Mouse (Mus musculus) heart, adult 2 months (tissue): Measurements from ENCODE around the gene Vps33b. TPM values are rescaled to one million over a fixed set of nuclear protein-coding genes. Genes with fewer than 3 reads are reported as not detected.

Source experiments
- DNase-seq, 2 experiments: peaks; one replicate each; pipeline ENCODE4 v3.0.0; 2021
- H3K27ac ChIP-seq: fragments of 200-600 bp; 2 replicates; pipeline ENCODE4 v1.8.1; 2022
- H3K27me3 ChIP-seq: fragments of 200-500 bp; 2 replicates; pipeline ENCODE4 v1.6.1; 2012; ENCODE audit warnings: mild to moderate bottlenecking, low read length, inconsistent platforms, mixed read lengths; ENCODE audit not compliant: control insufficient read depth, insufficient read depth
- H3K36me3 ChIP-seq: fragments of 200-500 bp; 2 replicates; pipeline ENCODE4 v1.6.1; 2012; ENCODE audit warnings: low read length, inconsistent platforms; ENCODE audit not compliant: control insufficient read depth, insufficient read depth
- H3K4me1 ChIP-seq: fragments of 200-500 bp; 2 replicates; pipeline ENCODE4 v1.6.1; 2011; ENCODE audit warnings: low read length; ENCODE audit not compliant: control insufficient read depth, insufficient read depth
- H3K4me3 ChIP-seq: fragments of 200-600 bp; 2 replicates; pipeline ENCODE4 v1.8.1; 2022
- H3K79me2 ChIP-seq: fragments of 200-500 bp; replicated peaks from 2 replicates; pipeline ENCODE4 v1.6.1; 2012; ENCODE audit warnings: mild to moderate bottlenecking, inconsistent platforms, low read length, moderate library complexity, mixed read lengths; ENCODE audit not compliant: control insufficient read depth, insufficient read depth
- H3K9ac ChIP-seq: fragments of 200-500 bp; 2 replicates; pipeline ENCODE4 v1.6.1; 2012; ENCODE audit warnings: low read depth, mild to moderate bottlenecking, control low read depth, inconsistent platforms, low read length, mixed read lengths
- CTCF ChIP-seq: fragments of 200-600 bp; IDR thresholded peaks from 2 replicates; pipeline ENCODE4 v1.8.1; 2022; ENCODE audit warnings: antibody characterized with exemption, mild to moderate bottlenecking, moderate library complexity
- EP300 ChIP-seq: fragments of 200-500 bp; IDR thresholded peaks from 2 replicates; pipeline ENCODE4 v1.6.1; 2011; ENCODE audit warnings: low read depth, low read length, control low read depth; ENCODE audit not compliant: insufficient read depth
- POLR2A ChIP-seq: fragments of 200-500 bp; IDR thresholded peaks from 2 replicates; pipeline ENCODE4 v1.6.1; 2011; ENCODE audit warnings: mild to moderate bottlenecking, low read depth, low read length, control low read depth; ENCODE audit not compliant: insufficient read depth
- WGBS: fragments of 180-500 bp; shearing (Covaris S2); methylation state at CpG from one replicate; pipeline ENCODE4 v1.1.7; 2018; 5-methylcytosine and 5-hydroxymethylcytosine counted together
- intact Hi-C: fragments of 180-260 bp; cut with DNase I; formaldehyde crosslinking; loops from one replicate; pipeline ENCODE4 v1.15.1; 2025
- polyA plus RNA-seq: library from polyadenylated mRNA; depleted of rRNA; stranded (reverse); fragments of >200 nt; gene quantifications from 2 replicates; pipeline ENCODE4 v1.2.3, GENCODE M21; 2012
- total RNA-seq, 2 experiments: library from RNA; stranded (reverse); gene quantifications; 2 replicates each; pipeline ENCODE4 v1.2.3; 2021

Gene Vps33b
- total and polyA plus RNA-seq, 3 experiments: 5.1 to 6.2 (median 6.1) TPM

- no peaks in the 10 kb centered on the region for H3K79me2 ChIP-seq
- no peak overlapping the region for H3K27ac ChIP-seq
- intact Hi-C loops: no loop called here
- DNase-seq: no peak
- 70% methylated on average over 5 of the region's 5 CpGs for WGBS
- no peak for TF ChIP-seq POLR2A
- no peak for TF ChIP-seq EP300
- no peak for TF ChIP-seq CTCF
- no peaks in the 10 kb centered on the region for H3K36me3 ChIP-seq
- H3K27me3 ChIP-seq: no peaks in the 10 kb centered on the region
- H3K4me1 ChIP-seq: no peaks in the 10 kb centered on the region
- no peak overlapping the region for H3K4me3 ChIP-seq
- H3K9ac ChIP-seq: no peak overlapping the region
Measured at GRCm38 (mm10) chr7:80284391-80284790, 14.9 kb downstream of the Vps33b start.

GRCm38 (mm10) chr7:80285725-80286124, 16.3 kb downstream of the Vps33b start:
- Histone ChIP-seq H3K9ac (no peak overlapping the region), H3K79me2 (no peaks in the 10 kb centered on the region), H3K36me3 (no peaks in the 10 kb centered on the region), H3K27me3 (no peaks in the 10 kb centered on the region), H3K4me3 (no peak overlapping the region), H3K4me1 (no peaks in the 10 kb centered on the region), H3K27ac (no peak overlapping the region)
- TF ChIP-seq CTCF (no peak), EP300 (no peak), POLR2A (no peak)
- 88% methylated on average over 6 of the region's 6 CpGs for WGBS
- intact Hi-C loops: no loop called here
- DNase-seq: no peak

GRCm38 (mm10) chr7:80287736-80288135, 18.3 kb downstream of the Vps33b start:
- no peak overlapping the region for H3K27ac ChIP-seq
- no peaks in the 10 kb centered on the region for H3K79me2 ChIP-seq
- H3K4me1 ChIP-seq: no peaks in the 10 kb centered on the region
- no peak overlapping the region for H3K4me3 ChIP-seq
- H3K9ac ChIP-seq: no peak overlapping the region
- WGBS: 91% methylated on average over 10 of the region's 10 CpGs
- intact Hi-C loops: no loop called here
- DNase-seq: no peak
- TF ChIP-seq CTCF (no peak), POLR2A (no peak), EP300 (no peak)
- no peaks in the 10 kb centered on the region for H3K27me3 ChIP-seq
- H3K36me3 ChIP-seq: no peaks in the 10 kb centered on the region

GRCm38 (mm10) chr7:80294062-80294763, 24.8 kb downstream of the Vps33b start, which contains the start of gene Prc1:
Prc1 (plus strand) TSS chr7:80294450.
- H3K9ac ChIP-seq: peak within 1 kb of the TSS; percentile 73
- TF ChIP-seq POLR2A: peak; percentile 58
- no peak for TF ChIP-seq EP300
- peak; percentile 12 for TF ChIP-seq CTCF
- peak within 1 kb of the TSS; percentile 80 for H3K4me3 ChIP-seq
- no peaks in the 10 kb centered on the region for H3K36me3 ChIP-seq
- DNase-seq: peak; percentile 99 to 100
- H3K79me2 ChIP-seq: peaks cover 1% of the 10 kb centered on the region
- no peaks in the 10 kb centered on the region for H3K4me1 ChIP-seq
- under 1% methylated on average over 52 of the region's 52 CpGs for WGBS
- no peaks in the 10 kb centered on the region for H3K27me3 ChIP-seq
- intact Hi-C loops: loop anchor here (1.0 kb wide), 2 partner anchors 29 to 62 kb away; partner anchors contain the start of genes Cib1 and Gdpgp1
- peak within 1 kb of the TSS; percentile 34 for H3K27ac ChIP-seq

- H3K4me1 ChIP-seq: no peaks in the 10 kb centered on the region
- TF ChIP-seq EP300 (no peak), CTCF (no peak), POLR2A (no peak)
- peaks cover 1% of the 10 kb centered on the region for H3K79me2 ChIP-seq
- intact Hi-C loops: loop anchor here (1.0 to 5.0 kb wide), 3 partner anchors 28 to 153 kb away; partner anchors contain the start of genes Cib1 and Gdpgp1
- DNase-seq: no peak
- no peaks in the 10 kb centered on the region for H3K27me3 ChIP-seq
- no peaks in the 10 kb centered on the region for H3K36me3 ChIP-seq
- 9% methylated on average over 37 of the region's 37 CpGs for WGBS
- peak overlapping the region; percentile 80 for H3K4me3 ChIP-seq
- peak overlapping the region; percentile 7; the same call in 1 of the 2 replicates for H3K27ac ChIP-seq
- H3K9ac ChIP-seq: peak overlapping the region; percentile 73
Measured at GRCm38 (mm10) chr7:80294764-80295648, 25.6 kb downstream of the Vps33b start.
